Mouse (Mus musculus): ENCODE measurements around the gene Orm2.
A peak's percentile ranks its signal among the peaks of the same experiment; 100 is the strongest.

Orm2 gene

DNA sequence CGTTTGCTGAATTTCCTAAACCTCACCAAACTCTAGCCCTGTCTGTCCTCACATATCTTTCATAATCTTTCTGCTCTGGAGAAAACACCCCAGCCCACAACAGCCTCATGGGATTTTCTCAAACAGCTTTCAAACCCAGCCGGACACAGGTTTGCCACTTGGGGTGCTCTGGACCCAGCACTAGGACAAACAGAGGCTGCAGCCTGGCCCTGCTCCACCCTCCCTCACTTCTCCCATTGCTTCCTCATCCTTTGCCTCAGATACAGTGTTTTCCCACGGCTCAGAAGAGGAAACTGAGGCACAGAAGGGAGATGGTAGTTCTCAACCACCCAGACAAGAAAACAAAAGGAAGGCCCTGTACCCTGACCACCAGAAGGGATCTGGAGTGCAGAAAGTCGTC lies 43.4 kb downstream of the Orm2 start:
- DNase-seq (ENCODE audit: low spot score in 2 of 2) = no peak

DNA sequence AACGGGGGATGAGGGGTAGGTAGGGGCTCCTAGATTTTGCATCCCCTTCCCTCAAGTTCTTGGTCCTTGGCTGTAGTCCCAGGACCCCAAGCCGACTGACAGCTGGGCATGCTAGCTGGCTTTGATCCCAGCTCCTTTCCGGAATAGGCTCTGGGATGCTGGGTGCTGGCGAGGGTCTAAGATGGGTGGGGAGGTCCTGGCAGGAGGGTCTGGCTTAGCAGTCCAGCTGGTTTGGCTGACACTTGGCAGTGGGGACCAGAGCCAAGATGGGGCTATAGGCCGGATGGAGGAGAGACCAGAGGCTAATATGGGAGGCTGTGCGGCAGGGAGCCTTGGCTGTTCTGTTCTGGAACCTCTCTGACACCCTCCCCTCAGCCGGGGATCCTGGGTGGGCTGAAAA lies 46.0 kb downstream of the Orm2 start:
- no peak for DNase-seq (ENCODE audit: low spot score in 2 of 2)

GRCm38 (mm10) chr4:63408649-63409048 lies 46.4 kb downstream of the Orm2 start:
- peak in 1 of 2 experiments; percentile 56 for DNase-seq (ENCODE audit: low spot score in 2 of 2)

GRCm38 (mm10) chr4:63409317-63409907 lies 47.2 kb downstream of the Orm2 start:
- no peak for DNase-seq (ENCODE audit: low spot score in 2 of 2)

DNA sequence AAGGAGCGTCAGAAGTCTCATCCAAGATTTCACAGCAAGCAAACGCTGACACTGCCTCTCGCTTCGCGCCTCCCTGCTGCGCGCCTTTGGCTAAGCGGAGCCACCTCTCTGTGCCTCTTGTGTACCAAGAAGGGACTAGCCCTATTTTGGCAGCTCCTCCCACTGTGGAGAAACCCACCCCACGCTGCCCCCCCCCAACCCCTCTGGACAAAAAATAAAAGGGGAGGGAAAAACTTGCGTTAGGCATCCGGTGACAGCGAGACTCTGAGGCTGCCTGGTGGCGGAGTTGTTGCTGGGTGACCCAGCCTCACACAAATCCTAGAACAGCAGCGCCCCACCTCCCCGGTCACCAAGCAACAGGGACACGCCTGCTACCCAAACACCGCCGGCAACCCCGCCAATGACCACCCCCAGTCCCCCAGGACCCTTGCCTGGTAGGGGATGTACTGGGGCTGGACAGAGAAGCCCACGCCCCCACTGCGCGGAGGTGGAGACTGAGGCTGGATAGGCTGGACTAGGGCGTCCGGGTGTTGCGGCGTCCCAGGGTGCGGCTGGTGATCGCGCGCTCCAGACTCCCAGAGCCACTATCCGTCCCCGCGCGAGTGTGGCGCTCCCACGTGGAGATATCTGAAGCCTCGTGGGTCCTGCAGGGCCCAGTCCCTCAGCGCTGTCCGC lies 47.8 kb downstream of the Orm2 start:
- peak in 1 of 2 experiments; percentile 45 for DNase-seq (ENCODE audit: low spot score in 2 of 2)

DNA sequence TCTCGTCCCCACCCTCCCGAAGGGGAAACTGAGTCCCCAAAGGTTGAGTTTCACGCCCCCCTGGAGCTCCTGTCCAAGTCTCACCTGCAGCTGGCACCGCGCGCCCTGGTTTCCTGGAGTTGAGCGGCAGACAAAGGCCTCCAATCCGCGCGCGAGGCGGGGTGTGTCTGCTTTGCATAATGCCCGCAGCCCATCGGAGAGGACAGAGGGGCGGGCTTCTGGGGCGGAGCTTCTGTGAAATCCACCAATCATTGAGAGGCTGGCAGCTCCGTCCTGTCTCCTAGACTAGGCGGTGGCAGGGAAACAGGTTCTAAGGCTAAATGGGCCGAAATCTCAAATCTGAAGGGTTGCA lies 48.3 kb downstream of the Orm2 start:
- peak; percentile 88 to 89 for DNase-seq (ENCODE audit: low spot score in 2 of 2)

GRCm38 (mm10) chr4:63411222-63411621 lies 49.0 kb downstream of the Orm2 start:
- no peak for DNase-seq (ENCODE audit: low spot score in 2 of 2)

GRCm38 (mm10) chr4:63414951-63415350 lies 52.7 kb downstream of the Orm2 start:
- no peak for DNase-seq (ENCODE audit: low spot score in 2 of 2)

Data from frontal cortex, postnatal 14 days (tissue).